Mouse (Mus musculus): ENCODE results near the gene Cdk10.

GRCm38 (mm10) chr8:123254099-123254885, 29.6 kb downstream of the Cdk10 start, which contains the start of the genes Zfp276 and Vps9d1:
- TF ChIP-seq GATA1 (IDR thresholded peaks at IDR 0.05; ENCODE audit: borderline replicate concordance, low read length) (no peak), POLR2AphosphoS5 (IDR thresholded peaks at IDR 0.05; ENCODE audit: insufficient replicate concordance, low read depth, low read length) (no peak)
